Mouse (Mus musculus) left cerebral cortex, adult 9 months (tissue): Measurements from ENCODE around the gene Bicdl2.

Experiments
- DNase-seq, 2 experiments: peaks; one replicate each; pipeline ENCODE4 v3.0.0; 2022; ENCODE audit warnings: low spot score in 2 of 2

Bicdl2 gene

GRCm38 (mm10) chr17:23660117-23660875 lies at the start of gene Bicdl2:
Gene Bicdl2 (plus strand): TSS chr17:23660506.
- no peak for DNase-seq

- DNase-seq = no peak
Measured at GRCm38 (mm10) chr17:23617087-23617486, 43.2 kb upstream of the Bicdl2 start.

DNA sequence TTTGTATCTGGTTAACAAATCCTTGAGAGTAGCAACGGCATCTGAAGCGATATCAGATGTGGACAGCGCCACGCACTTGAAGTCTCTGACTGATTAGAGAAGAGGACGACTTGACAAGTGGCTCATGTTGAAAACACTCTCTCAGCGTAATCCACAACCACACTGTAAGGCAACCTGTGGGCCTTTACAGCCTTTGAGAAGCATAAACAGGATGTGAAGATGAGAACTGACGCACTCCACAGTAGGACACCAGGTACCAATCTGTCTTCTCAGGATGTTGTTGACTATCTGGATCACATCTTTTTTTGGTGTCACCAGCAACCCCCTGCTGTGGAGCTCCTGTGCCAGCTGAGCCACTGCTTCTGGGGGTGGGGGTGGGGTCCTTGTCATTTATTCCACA lies 40.0 kb upstream of the Bicdl2 start:
- DNase-seq = no peak

DNA sequence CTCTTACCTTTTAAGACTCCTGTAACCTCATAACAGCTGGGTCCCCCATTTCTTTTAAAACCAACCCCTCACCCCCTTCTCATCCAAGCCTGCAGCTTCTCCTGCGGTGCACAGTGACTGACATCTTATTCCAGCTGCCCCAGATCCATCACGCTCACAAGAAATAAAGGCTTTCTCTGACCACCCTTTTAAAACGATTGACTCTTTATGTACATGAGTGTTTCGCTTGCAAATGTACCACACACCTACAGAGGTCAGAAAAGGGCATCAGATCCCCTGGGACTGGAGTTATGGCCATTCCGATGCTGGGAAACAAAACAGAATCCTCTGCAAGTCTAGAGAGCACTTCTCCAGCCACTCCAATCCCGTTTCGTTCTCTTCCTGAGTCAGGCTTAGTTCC lies 32.5 kb upstream of the Bicdl2 start:
- DNase-seq = no peak

DNA sequence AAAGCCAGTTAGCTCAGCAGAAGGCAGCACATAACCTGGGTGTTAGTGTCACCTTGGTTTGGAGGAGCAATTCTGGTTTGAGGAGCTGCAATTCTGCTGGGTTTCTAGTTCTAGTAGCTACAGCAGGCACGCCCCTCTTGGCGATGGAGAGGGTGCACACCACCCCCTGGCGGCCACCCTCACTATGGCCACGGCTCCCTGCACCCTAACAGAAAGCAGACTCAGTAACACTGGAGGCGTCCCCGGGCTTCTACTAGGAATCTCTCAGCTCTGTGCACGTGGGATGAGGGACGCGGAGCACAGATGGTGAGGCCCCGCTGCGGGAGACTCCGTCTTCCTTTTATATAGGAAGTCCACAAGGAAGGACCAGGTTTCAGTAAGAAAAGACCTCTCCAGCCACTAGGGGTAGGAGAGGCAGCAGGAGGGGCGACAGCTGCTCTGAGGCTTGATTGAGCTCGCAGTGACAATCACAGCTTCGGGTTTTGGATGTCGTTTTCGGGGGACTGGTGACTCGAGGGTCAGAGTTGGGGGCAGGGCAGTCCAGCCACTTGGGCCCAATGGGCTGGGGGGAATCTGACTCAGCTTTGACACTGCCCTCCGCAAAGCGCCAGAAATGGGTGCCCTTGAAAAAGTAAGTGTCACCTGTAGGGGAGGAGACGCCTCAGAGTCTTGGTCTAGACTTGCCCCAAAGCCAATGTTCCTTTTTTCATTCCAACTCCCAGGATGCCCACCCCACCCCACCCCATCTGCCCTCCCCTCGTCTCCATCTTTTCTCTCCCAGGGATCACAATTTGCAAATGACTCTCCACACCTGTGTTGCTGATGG lies 29.9 kb upstream of the Bicdl2 start:
- peak; percentile 40 to 89 for DNase-seq

GRCm38 (mm10) chr17:23631241-23631640 lies 29.1 kb upstream of the Bicdl2 start:
- DNase-seq = no peak

- no peak for DNase-seq
Measured at GRCm38 (mm10) chr17:23644613-23645495, 15.5 kb upstream of the Bicdl2 start, which contains the start of gene Mmp25. Gene Mmp25 (minus strand): TSS chr17:23645277.

DNA sequence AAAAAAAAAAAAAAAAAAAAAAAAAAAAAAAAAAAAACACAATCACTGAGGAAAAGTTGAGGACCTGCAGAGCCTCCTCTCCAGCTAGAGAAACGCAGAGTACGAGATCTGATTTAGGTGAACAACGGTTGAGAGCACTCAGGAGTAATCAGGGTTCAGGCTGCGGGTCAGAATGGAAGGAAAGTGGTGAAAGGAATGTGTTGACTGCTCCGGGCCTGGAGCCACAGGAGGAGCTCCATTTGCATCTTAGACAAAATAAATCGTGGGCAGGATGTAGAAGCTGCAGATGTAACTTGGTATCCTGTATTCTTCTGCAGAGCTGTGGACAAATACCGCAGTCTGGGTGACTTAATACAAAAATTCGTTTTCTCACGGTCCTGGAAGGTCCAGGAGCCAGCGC lies 14.4 kb upstream of the Bicdl2 start:
- DNase-seq = no peak

DNA sequence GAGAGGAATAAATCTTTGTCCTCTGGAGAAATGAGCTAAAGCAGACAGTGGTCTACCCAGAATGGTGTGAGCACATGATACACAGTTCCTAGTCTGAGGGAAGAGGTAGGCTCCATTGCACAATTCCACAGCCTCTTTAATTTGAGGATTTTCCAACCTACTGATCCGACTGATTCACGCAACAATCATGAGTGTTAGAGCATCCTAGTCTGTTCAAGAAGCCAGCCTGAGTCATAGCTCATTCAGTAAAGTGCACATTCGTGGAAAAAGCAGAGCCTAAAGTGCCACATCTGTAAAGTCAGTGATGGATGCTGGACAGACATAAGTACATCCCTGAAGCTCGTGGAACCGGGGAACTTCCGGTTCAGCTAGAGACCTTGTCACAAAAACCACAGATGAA lies 8.9 kb upstream of the Bicdl2 start:
- DNase-seq = no peak

GRCm38 (mm10) chr17:23653324-23653723 lies 7.0 kb upstream of the Bicdl2 start:
- no peak for DNase-seq

DNA sequence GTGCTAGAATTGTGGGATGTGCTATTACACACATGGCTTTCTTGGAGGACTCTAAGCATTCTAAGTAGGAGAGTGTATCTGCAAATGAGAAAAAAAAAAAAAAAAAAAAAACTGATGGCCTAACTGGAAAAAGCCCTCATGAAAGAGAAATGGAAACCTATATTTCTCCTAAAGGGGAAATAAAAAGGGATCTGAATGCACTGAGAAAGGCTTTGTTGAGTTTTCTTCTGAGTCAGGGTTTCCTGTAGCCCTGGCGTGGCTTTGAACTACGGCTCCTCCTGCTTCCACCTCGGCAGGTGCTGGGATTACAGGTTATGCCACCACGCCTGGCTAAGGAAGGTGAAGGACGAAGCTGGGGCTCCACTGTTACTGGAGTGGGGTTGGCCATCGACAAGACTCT lies 6.3 kb upstream of the Bicdl2 start:
- DNase-seq = no peak

DNA sequence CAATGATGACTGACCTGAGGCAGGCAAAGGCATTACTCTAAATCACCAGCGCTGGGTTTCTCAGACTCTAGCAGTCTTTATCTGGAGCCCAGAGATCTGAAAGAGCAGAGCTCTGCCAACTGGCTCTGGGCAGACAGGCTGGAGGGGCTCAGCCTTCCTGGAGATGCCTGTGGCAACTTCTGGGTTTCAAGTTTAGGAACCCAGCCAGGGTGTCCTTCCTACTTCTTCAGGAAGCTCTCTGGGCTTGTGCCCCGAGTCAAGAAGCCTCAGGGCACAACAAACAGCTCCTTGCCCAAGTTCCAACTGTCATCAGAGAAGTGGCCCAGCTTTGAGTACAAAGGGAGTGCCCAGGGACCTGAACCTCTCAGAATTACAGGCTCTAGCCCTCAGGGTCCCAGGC lies 5.9 kb upstream of the Bicdl2 start:
- DNase-seq = no peak

- no peak for DNase-seq
Measured at GRCm38 (mm10) chr17:23658450-23658849, 1.9 kb upstream of the Bicdl2 start.

DNA sequence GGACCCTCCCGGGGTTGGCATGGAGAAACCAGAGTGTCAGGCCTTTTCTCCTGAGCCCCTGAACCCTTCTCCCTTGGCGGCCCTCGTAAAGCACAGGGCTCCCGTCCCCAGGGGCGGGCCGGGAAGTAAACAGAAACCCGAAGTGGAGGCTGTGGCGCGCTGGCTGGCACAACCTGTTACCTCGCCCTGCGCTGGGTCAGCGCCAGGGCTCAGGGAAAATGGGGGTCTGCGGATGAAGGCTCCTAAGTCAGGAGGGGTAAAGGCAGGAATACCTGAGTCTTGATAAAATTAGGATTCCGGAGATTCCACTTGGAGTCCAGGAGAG lies 532 bp downstream of the Bicdl2 start:
- DNase-seq = no peak

DNA sequence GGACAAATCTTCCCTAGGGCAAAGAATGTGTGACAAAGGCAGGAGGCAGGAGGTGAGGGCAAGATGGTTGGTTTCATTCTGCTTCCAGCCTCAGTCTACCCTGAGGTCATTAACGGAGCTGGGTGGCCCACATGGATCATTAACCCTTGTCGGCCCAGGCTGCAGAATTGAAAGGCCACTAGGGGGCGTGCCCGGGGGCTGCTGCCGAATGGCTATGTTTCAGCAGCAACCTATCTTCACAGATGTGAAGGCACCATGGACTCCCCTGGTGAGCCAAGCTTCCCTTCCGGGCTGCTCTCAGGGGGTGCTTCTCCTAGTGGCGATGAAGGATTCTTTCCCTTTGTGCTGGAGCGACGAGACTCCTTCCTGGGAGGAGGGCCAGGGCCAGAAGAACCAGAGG lies 1.2 kb downstream of the Bicdl2 start:
- no peak for DNase-seq

GRCm38 (mm10) chr17:23664556-23665021 lies 4.3 kb downstream of the Bicdl2 start:
- no peak for DNase-seq

DNA sequence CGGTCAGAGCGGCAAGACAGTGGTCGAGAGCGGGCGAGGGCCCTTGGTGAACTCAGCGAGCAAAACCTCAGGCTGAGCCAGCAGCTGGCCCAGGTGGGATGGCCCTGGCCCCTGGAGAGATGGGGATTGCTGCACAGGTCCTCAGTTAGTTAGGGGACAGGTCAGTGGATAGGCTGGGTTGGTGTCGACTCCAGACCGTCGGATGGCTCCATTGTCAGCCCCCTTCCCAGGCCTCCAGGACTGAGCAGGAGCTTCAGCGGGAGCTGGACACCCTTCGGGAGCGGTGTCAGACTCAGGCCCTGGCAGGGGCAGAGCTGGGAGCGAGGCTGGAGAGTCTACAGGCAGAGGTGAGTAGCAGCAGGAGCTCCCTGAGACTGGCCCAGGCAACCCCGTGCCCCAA lies 5.2 kb downstream of the Bicdl2 start:
- no peak for DNase-seq

- DNase-seq = no peak
Measured at GRCm38 (mm10) chr17:23670516-23671074, 10.3 kb downstream of the Bicdl2 start.

DNA sequence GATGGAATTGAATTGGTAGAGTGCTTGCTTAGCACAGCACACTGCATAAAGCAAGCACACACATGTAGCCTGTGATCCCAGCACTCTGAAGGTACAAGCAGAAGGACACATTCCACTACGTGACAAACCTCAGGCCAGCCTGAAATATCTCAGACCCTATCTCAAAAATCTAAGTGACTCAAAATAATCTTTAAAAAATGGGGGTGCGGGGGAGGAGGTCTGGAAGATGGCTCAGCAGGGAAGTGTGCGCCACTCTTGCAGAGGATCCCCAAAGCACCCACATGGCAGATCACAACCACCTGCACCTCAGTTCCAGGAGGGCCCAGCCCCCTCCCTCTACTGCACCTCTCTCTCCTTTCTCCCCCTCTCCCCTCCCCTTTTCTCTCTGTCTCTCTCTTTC lies 11.2 kb downstream of the Bicdl2 start:
- no peak for DNase-seq

GRCm38 (mm10) chr17:23672761-23673160 lies 12.5 kb downstream of the Bicdl2 start:
- DNase-seq = no peak

GRCm38 (mm10) chr17:23673424-23674073 lies 13.2 kb downstream of the Bicdl2 start, which contains the start of the genes Hcfc1r1 and Thoc6:
Gene Hcfc1r1 (plus strand): TSS chr17:23673596.
Gene Thoc6 (minus strand): TSS chr17:23673882.
- DNase-seq = peak; percentile 94 to 95
